Mouse (Mus musculus): ENCODE data around the gene Cep295nl.
A peak's percentile ranks its signal among the peaks of the same experiment; 100 is the strongest.
"Not testable (repeated sequence)": the region's sequence is repeated elsewhere in the genome, so short reads cannot be mapped to it uniquely, and the experiment has no call there.

Gene Cep295nl

DNA sequence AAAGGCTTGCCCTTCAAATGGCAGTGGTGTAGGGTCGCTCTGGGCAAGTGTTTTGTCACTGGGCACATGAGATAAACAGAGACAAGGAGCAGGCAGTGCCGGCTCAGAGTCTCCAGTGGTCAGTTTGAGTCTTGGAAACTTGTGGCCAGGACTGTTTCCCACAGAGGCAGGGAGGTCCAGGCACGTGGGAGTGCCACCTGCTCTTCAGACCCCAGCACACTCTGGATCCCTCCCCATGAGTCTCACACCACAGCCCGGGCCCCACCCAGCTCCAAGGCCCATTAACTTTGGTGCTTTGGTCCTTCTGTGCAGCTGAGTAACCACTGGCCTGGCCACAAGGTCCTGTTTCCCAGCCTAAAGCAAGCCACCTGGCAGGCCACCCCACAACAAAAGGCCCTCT, 20.3 kb downstream of the Cep295nl start:
- DNase-seq (ENCODE audit: low read depth, low spot score), result no peak

DNA sequence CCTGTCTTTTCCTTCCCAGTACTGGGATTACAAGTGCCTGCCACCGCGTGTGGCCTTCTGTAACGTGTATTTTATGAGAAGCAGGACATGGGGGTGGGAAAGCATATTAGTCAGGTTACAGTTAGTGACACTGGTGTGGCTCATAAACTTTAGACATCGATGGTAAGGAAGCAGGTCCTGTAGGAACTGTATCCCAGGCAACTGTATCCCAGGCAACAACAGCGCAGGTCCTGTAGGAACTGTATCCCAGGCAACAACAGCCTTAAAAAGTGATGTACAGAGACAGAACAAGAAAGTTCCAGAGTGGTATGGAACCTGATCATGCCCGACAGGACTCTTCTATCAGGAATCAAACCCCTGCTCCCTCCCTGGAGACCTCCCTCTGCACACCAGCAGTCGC, 20.8 kb downstream of the Cep295nl start:
- no peak for DNase-seq (ENCODE audit: low read depth, low spot score)

DNA sequence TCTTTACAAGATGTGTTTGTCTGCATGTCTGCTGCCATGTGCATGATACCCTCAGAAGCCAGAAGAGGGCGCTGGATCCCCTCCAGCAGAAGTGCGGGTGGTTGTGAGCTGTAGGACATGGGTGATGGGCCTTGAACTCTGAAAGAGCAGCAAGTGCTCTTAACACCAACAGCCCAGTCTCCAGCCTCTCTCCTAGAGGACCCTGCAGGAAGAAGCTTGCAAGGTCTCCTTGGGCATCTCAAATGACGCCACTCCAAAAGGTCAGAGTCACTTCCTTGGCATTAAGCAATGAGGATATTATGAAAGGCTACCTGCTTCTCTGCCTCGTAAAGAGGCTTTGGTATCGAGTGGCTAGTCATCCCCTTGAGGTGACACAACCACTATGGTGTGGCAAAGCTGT, 23.6 kb downstream of the Cep295nl start:
- peak; percentile 83 for DNase-seq (ENCODE audit: low read depth, low spot score)

DNA sequence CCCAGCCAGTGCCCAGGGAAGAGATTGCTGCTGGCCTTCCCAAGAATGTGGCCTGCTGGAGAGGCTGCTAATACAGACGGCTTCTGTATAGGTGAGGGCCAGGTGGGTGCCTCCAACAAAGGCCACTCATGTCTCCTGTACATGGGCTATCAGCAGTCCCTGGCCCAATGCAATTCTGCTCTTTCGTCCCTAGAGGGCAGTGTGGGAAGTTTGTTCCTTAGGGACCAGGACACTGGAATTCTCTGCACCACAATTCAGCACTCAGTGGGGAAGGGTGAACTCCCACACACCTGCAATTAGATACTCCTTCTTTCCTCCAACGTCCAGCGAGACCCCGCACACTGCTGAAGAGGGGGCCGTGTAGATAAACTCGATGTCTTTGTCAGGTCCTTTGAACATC, 25.2 kb downstream of the Cep295nl start:
- peak; percentile 75 for DNase-seq (ENCODE audit: low read depth, low spot score)

DNA sequence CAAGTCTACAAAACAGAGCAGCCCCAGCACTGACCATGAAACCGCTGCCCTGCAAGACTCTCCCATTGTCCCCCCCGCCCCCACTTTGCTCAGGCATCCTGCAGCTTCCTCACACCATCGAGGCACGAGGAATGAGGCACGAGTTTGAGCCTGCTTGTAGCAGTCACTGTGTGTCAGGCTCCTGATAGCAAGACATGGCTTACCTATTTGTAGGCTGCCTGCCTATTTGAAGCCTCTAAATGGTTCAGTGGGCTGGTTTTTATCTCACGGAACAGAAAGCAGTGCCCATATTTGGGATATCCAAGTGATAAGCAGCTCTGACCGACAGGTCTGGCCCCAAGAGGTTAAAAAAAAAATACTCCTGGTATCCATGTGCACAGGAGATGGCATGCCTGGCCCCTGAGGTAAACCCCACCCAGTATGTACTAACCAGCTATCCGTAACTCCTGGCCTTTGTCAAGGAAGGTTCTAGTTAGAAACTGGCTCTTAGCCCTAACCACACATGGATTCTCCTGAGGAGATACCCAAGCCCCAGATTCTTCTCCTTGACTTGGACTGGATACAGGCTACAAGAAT, 26.0 kb downstream of the Cep295nl start:
- no peak for DNase-seq (ENCODE audit: low read depth, low spot score)

DNA sequence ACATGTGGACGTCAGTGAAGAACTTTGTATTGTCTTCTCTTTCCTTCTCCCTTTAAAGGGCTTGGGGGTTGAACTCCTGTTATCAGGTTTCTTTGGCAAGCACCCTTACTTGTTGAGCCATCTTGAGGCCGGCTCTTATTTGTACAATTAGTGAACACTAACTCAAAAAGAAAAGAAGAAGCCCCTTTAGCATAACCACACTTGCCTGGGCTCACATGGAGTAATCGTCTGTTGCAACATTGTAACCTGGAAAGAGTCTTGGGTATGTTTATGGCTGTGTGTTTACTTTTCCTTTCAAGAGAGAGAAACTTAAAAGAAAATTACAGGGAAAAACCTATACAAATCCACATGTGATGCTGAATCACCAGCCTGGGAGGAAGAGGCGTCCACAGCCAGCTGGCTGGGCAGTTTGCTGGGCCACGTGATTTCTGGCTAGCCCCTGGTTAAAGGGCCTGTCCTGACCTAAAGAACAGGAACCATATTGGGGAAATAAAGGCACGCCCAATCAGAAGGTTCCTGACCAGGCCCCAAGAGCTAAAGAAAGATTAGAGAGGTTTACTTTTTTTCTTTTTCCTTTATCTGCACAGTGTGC, 30.1 kb downstream of the Cep295nl start:
- no peak for DNase-seq (ENCODE audit: low read depth, low spot score)

DNA sequence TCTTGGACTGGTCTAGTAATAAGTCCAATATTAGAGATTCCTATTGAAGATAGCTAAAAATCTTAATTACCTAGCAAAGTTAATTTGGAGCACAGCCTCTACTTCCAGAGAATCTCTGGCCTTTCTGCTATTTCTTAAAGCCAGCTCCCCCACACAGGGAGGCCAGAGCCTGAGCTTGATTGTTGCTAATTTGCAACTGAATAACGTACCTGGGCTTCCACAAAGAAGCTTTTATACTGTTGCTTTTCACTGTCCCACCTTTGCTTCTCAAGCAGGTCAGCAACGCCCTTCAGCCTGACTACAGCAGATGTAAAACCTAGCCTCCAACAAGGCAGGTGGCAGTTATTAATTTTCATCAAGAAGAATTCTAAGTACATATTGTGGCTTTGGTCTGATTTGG, 34.3 kb downstream of the Cep295nl start:
- DNase-seq (ENCODE audit: low read depth, low spot score), result not testable (repeated sequence)

DNA sequence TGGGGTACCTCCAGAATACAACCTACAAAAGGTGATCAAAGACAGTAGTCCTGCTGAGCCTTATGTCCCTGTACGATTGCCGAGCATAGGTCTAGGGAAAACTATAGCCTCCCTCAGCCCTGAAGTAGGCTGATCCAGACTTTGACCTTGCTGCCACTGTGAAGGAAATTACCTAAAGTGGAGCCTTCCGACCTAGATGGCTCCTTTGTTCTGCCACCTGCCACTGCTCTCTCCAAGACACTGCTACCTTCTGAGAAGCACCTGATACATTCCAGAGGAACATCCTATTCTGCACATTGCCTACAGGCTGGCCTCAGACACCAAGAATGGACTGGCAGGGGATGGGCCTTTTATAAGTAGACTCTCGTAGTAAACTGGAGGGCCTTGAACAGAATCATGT, 38.3 kb downstream of the Cep295nl start:
- not testable (repeated sequence) for DNase-seq (ENCODE audit: low read depth, low spot score)

DNA sequence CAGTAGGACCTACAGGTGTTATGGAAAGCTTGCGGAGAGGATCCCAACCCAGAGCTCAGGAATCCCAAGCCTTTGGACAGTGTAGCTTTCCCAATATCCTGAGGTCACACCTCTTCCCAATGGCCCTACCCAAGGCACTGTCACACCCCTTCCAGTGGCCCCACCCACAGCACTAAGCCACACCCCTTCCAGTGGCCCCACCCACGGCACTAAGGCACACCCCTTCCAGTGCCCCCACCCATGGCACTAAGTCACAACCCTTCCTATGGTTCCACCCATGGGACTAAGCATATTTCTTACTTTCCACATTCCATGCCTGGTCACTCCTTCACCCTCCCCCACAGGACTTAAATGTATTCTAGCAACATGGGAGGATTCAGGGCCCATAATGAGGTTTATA, 43.5 kb downstream of the Cep295nl start:
- DNase-seq (ENCODE audit: low read depth, low spot score), result peak; percentile 21

DNA sequence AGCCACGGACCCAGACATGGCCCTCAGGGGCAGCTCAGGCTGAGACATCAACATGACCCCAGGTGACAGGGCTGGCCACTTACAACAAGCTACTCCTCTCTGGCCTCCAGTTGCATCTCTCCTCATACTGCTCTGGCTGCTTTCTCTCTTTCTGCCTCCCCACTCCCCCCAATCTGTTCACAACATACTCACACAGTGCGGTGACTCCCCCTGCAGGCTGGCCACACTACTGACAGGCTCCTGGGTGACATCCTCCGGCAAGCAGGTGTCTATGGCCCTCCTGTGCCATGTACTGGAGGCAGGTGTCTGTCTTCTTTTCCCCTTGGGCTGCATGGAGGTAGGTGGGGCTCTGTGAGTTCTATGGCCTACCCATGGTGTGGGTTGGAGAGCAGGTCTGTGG, 44.3 kb downstream of the Cep295nl start:
- DNase-seq (ENCODE audit: low read depth, low spot score), result peak; percentile 47

DNA sequence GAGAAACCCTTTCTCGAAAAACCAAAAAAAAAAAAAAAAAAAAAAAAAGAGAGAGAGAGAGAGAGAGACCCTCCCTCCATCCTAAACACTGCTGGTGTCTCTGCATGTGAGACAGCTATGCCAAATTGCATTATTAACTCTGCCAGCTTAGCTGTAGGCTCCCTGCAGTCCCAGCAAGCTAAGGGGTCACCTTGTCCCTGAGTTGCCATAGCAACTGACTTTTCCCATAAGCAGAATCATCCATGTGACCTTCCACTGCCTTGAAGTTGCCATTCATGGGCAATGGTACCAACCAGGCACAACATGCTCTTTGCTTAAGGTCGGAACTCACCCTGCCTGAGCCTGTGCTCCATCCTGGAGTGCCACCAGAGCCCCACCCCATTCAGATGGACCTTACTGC, 47.3 kb downstream of the Cep295nl start:
- no peak for DNase-seq (ENCODE audit: low read depth, low spot score)

DNA sequence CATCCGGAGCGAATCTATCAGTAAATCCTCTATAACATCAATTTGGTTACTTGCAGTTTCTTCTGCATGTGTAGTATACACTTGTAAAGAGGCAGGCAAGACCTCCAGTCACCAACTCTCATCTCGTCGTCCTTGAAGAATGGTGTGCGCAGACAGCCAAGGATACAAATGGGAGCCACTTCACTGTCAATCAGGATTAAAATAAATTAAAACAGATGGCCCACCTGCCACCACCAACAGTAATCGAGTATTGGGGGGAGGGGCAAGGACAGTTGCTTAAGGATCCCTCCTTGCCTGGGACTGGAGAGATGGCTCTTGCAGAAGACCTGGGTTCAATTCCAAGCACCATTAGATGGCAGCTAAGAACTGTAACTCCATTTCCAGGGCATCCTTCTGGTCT, 49.6 kb downstream of the Cep295nl start:
- no peak for DNase-seq (ENCODE audit: low read depth, low spot score)

DNA sequence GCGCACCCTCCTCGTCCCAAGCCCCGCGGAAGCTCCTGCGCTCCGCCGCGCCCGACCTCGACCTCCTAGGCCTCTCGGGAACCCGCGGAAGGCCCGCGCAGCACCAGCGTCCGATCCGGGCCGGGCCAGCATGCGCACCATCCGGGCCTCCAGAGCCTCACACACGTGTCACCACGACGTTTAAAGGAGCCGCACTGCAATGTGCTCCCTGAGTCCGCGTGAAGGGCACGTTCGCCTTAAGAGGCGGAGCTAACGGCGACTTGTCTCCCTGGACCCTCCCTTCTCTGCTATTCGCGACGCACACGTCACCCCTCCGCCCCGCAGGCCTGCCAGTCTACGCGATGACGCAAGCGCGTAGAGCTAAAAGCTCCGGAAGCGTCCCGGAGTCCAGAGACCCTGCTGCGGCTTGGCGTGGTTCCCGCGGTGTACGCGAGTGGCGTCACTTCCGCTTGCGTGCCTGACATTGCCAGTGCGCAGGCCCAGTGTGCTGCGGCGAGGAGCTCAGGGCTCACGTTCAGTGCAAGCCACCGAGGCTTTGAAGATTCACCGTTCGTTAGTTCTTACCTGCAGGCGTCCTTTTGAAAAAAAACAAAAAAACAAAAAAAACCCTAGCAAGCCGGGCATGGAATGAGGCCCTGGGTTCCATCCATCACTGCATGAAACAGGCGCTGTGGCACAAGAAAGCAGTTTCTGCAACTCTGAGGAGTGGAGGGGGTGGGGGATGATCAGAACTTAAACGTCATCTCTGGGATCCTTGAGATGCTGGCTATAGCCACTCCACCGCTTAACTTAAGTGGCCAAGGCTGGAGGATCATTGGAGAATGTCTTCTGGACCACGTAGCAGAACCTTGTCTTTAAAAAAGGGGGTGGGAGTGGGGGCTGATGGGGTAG, 52.1 kb downstream of the Cep295nl start, which contains the start of gene Usp36:
TSS of gene Usp36 (minus strand) at position 246 of the 891 bp plus-strand sequence.
- DNase-seq (ENCODE audit: low read depth, low spot score), result peak; percentile 100

DNA sequence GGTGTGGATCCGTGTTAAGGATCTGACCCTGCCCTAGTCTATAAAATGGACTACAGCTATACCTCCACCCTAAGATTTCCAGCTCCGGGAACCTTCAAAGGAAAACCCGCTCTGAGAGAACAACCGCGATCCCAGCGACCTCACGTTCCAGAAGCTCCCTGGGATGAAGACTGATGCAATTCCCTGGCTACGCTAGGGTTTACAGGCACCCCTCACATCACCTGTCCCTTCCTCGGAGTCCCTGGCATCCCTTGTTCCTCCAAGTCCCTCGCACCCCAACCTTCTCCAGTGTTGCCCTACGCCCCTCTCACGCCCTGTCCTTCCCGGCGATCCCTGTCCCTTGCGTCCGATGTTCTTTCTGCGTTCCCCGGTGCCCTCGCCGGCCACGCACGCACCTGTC, 52.7 kb downstream of the Cep295nl start:
- DNase-seq (ENCODE audit: low read depth, low spot score), result no peak

DNA sequence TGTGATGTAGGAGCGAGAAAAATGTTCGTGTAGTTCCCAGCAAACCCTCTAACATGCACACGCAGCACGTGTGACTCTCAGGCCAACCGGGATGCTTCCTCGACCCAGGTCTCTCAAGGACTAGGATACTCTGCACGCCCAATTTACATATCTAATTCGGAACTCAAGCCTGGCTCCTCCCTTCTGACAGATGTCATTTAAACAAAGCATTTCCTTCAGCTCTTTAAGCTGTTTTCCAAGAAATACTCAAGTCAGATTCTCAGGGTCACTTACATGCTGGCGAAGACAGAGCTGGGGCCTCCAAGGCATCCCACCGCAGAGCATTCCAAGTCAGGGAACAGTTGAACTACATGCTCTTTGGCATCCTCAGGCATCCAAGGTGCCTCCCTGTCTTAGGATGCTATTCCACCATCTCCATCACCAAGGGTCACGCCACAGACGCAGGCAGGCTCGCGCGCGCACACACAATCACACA, 53.2 kb downstream of the Cep295nl start:
- DNase-seq (ENCODE audit: low read depth, low spot score), result peak; percentile 49

DNA sequence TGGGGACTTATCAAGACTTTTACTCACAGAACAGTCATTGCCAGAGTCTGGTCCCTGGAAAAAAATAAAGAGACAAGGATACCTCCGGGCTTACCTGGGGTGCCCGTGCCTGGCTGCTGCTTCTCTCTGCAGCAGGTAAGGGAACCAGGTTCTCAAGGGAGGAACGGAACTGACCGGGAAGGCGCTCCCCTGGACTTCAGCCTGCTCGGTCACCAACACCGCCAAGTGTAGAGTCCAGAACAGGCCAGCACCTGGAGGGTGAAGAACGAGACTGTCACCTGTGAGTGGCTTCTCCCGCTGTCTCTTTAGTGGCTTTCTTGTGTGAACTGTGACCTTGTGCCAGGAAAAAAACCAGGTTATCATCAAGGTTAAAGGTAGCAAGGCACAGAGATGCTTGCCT, 54.7 kb downstream of the Cep295nl start:
- no peak for DNase-seq (ENCODE audit: low read depth, low spot score)

DNA sequence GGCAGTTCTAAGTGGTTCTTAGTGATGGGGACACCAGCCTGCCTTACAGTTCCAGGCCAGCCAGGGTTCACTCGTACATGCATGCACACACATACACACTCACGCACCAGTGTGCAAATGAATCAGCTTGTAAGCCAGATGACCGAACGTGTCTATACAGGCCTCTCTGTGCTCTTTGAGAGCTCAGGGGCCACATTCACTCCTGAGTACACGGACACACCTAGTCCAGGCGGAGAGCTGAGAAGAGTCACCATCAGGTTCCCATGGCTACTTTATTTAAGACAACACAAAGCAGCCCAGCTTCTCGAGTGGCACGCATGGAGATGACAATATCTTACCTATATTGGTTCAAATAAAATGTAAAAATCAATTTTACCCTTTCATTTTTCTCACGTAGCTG, 55.9 kb downstream of the Cep295nl start:
- no peak for DNase-seq (ENCODE audit: low read depth, low spot score)

DNA sequence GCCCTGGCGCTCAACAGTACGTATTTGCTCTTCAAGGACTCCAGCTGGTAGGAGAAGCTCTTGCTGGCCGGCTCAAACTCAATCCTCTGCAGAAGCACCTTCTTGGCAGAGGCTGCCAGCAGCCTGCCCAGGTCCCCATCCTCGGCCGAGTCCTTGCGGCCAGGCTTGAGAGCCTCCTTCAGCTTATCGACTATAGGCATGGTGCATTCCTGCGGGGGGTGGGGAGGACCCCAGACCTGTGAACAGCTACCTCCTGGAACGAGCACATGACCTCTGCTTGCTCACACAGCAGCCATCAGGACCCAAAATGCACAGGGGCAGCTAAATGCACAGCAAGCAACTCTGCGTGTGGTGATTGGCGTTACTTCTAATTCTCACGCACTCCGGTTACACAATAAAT, 56.5 kb downstream of the Cep295nl start:
- DNase-seq (ENCODE audit: low read depth, low spot score), result no peak

Data from CD4-positive, CD25-positive, alpha-beta regulatory T cell, adult 2 months (primary cell).